Mouse (Mus musculus) E14TG2a.4 (cell line): Measurements from ENCODE around the gene Alg1.

ENCODE experiments used
- CTCF ChIP-seq: conservative IDR thresholded peaks from 2 replicates; pipeline ENCODE4 v1.5.1; 2014; ENCODE audit warnings: low read length
- POU5F1 ChIP-seq: IDR thresholded peaks from 2 replicates; pipeline ENCODE4 v1.6.1; 2014; ENCODE audit warnings: low read length, borderline replicate concordance

DNA sequence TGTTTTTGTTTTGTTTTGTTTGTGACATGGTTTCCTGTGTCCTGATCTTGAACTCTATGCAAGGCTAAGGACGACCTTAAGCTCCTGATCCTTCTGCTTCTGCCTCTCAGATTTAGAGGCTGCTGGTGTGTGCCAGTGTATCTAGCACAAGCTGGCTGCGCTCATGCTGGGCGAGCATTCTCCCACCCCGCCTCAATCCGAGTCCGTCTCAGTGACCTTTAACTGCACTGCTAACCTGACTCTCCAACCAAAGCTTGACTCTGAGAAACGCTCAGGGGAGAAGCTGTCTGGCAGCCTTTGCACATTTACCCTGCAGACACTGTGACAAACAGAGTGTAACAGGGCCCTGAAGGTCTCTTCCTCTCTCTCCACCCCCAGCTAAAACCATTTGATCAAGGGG is 47.7 kb upstream of the Alg1 start:
- no peak for TF ChIP-seq CTCF
- no peak for TF ChIP-seq POU5F1
